Mouse (Mus musculus): ENCODE data around the gene Rbm33. TPM values are rescaled to one million over a fixed set of nuclear protein-coding genes. Genes with fewer than 3 reads are reported as not detected.

Gene Rbm33
- polyA plus RNA-seq, 1 experiment from 2014 or later = 10.5 TPM

DNA sequence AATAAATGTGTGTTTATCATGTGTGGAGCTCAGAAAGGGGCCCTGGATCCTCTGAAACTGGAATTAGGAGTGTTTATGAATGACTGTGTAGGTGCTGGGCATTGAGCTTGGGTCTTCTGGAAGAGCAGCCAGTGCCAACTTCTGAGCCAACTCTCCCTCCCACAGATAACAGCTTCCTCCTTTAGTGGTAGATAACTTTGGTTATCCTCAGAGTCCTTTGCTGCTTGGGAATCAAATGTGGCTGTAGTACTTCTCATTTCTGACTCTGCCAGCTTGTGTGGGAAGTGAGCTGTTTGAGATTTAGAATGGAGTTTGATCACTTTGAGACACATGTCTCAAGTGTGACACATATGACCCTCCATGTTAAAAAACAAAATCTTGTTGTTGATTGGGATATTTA is 38.7 kb downstream of the Rbm33 start:
- H3K9ac ChIP-seq (ENCODE audit: low read depth, low read length) = no peak overlapping the region

DNA sequence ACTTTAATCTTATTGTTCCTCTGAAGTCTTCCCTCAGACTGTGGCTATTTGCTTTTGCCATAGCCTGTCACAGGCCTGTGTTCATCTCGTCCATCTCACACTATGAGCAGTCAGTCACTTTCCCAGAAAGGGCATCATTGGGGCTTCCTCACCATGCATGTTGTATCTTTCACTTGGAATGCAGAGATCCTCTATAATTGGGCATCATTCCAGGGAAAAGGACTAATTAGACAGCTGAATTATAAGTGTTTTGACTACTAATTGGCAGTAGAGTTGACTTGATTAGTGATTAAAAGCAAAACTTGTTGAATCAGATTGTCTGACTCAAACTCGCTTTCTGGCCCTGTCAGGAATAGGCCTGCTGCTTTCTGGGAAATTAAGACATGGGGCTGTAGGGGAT is 43.8 kb downstream of the Rbm33 start:
- Histone ChIP-seq H3K9ac (ENCODE audit: low read depth, low read length) (no peak overlapping the region), H3K4me2 (ENCODE audit: low read length) (no peak overlapping the region), H3K4me1 (ENCODE audit: control insufficient read depth, insufficient read depth, low read depth, low read length) (no peaks in the 10 kb centered on the region), H3K9me3 (ENCODE audit: control insufficient read depth, low read length) (no peaks in the 10 kb centered on the region), H3K36me3 (ENCODE audit: control insufficient read depth, insufficient read depth, low read length) (peaks cover 38% of the 10 kb centered on the region), H3K27me3 (replicated peaks; ENCODE audit: control insufficient read depth, insufficient read depth, low read length) (no peaks in the 10 kb centered on the region), H3K4me3 (ENCODE audit: low read length) (no peak overlapping the region), H3K27ac (ENCODE audit: low read depth, low read length) (no peak overlapping the region)
- ATAC-seq = no peak
- WGBS = 76% methylated on average over 2 of the region's 2 CpGs

More for the DNA sequence above, 38.7 kb downstream of the Rbm33 start:
- no peaks in the 10 kb centered on the region for H3K4me1 ChIP-seq (ENCODE audit: control insufficient read depth, insufficient read depth, low read depth, low read length)
- no peaks in the 10 kb centered on the region for H3K27me3 ChIP-seq (replicated peaks; ENCODE audit: control insufficient read depth, insufficient read depth, low read length)
- no peak overlapping the region for H3K4me2 ChIP-seq (ENCODE audit: low read length)
- H3K4me3 ChIP-seq (ENCODE audit: low read length) = no peak overlapping the region
- H3K9me3 ChIP-seq (ENCODE audit: control insufficient read depth, low read length) = no peaks in the 10 kb centered on the region
- no peak for ATAC-seq
- H3K36me3 ChIP-seq (ENCODE audit: control insufficient read depth, insufficient read depth, low read length) = peaks cover 38% of the 10 kb centered on the region
- no peak overlapping the region for H3K27ac ChIP-seq (ENCODE audit: low read depth, low read length)

DNA sequence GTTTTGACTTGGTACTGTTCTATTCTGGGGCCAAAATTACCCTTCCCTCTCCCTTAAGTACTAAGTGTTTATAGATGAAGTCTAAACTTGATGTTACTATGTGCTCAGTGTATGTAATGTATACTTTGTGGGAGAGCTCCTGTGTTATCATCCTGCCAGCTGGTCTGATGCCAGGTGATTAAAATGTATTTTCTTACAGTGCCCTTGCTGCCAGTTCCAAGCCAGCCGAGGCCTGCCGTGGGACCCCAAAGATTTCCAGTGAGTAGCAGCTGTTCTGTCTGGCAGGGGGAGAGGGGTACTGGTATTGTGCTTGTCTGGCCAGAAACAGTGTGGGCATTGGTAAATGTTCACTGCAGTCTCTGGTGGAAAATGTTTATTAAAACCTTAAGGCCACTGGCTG is 51.1 kb downstream of the Rbm33 start:
- H3K36me3 ChIP-seq (ENCODE audit: control insufficient read depth, insufficient read depth, low read length) = peaks cover 13% of the 10 kb centered on the region
- peak; percentile 77 for ATAC-seq
- no peak overlapping the region for H3K27ac ChIP-seq (ENCODE audit: low read depth, low read length)

DNA sequence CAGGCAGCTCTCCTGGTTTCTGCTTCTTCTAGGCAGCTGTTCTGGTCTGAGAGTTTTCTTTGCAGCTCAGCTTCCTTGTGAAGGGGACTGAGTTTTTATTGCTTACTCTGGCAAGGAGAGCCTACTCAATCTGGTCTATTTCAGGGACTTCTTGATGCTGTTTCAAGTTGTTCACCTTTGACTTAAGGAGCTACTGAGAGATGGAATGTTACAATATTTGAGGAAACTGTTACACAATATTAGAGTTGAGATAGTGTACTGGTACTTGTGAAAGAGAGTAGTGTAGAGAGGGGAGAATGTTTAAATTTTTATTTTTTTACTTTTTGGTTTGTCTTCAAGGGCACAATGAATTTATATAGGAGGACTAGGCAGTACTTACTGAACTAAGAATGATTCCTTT is 53.9 kb downstream of the Rbm33 start:
- ATAC-seq = no peak
- H3K4me2 ChIP-seq (ENCODE audit: low read length) = no peak overlapping the region
- H3K9me3 ChIP-seq (ENCODE audit: control insufficient read depth, low read length) = no peaks in the 10 kb centered on the region
- peaks cover 6% of the 10 kb centered on the region; the same call in 1 of the 2 replicates for H3K36me3 ChIP-seq (ENCODE audit: control insufficient read depth, insufficient read depth, low read length)
- no peak overlapping the region for H3K9ac ChIP-seq (ENCODE audit: low read depth, low read length)
- no peak overlapping the region for H3K27ac ChIP-seq (ENCODE audit: low read depth, low read length)
- H3K4me1 ChIP-seq (ENCODE audit: control insufficient read depth, insufficient read depth, low read depth, low read length) = peaks cover 4% of the 10 kb centered on the region; the same call in 1 of the 2 replicates
- H3K4me3 ChIP-seq (ENCODE audit: low read length) = no peak overlapping the region
- no peaks in the 10 kb centered on the region for H3K27me3 ChIP-seq (replicated peaks; ENCODE audit: control insufficient read depth, insufficient read depth, low read length)

More for the DNA sequence above, 51.1 kb downstream of the Rbm33 start:
- 25% methylated on average over 2 of the region's 2 CpGs for whole genome bisulfite sequencing
- H3K4me2 ChIP-seq (ENCODE audit: low read length) = no peak overlapping the region
- H3K4me3 ChIP-seq (ENCODE audit: low read length) = no peak overlapping the region
- H3K27me3 ChIP-seq (replicated peaks; ENCODE audit: control insufficient read depth, insufficient read depth, low read length) = no peaks in the 10 kb centered on the region
- no peak overlapping the region for H3K9ac ChIP-seq (ENCODE audit: low read depth, low read length)
- no peaks in the 10 kb centered on the region for H3K9me3 ChIP-seq (ENCODE audit: control insufficient read depth, low read length)
- H3K4me1 ChIP-seq (ENCODE audit: control insufficient read depth, insufficient read depth, low read depth, low read length) = no peaks in the 10 kb centered on the region; the same call in 1 of the 2 replicates

DNA sequence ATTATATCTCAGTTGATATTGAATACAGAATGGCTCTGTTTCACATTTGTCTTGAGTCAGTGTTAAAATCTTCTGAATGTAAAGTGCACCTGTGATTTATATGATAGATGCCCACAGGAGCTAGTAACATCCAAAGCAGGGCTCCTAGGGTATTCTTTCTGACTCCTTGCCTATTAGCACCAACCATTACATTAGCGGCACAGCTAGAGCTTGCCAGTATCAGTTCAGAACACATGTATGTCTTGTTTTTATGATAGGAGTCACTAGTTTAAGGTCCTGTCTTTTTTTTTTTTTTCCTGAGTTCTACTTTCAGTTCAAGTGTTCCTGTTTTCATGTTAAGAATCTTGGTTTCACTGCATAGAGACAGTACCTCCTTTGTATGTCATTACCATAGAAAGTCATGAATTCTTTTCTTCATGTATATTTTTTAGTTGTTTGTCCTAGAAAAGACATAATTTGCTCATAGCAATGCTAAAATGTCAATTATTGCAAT is 55.3 kb downstream of the Rbm33 start:
- Histone ChIP-seq H3K36me3 (ENCODE audit: control insufficient read depth, insufficient read depth, low read length) (peaks cover 6% of the 10 kb centered on the region; the same call in 1 of the 2 replicates), H3K9ac (ENCODE audit: low read depth, low read length) (no peak overlapping the region), H3K4me1 (ENCODE audit: control insufficient read depth, insufficient read depth, low read depth, low read length) (peaks cover 4% of the 10 kb centered on the region; the same call in 1 of the 2 replicates), H3K9me3 (ENCODE audit: control insufficient read depth, low read length) (no peaks in the 10 kb centered on the region), H3K27me3 (replicated peaks; ENCODE audit: control insufficient read depth, insufficient read depth, low read length) (no peaks in the 10 kb centered on the region), H3K27ac (ENCODE audit: low read depth, low read length) (no peak overlapping the region), H3K4me3 (ENCODE audit: low read length) (no peak overlapping the region), H3K4me2 (ENCODE audit: low read length) (no peak overlapping the region)
- 86% methylated on average over 1 of the region's 1 CpGs for WGBS
- ATAC-seq = no peak

DNA sequence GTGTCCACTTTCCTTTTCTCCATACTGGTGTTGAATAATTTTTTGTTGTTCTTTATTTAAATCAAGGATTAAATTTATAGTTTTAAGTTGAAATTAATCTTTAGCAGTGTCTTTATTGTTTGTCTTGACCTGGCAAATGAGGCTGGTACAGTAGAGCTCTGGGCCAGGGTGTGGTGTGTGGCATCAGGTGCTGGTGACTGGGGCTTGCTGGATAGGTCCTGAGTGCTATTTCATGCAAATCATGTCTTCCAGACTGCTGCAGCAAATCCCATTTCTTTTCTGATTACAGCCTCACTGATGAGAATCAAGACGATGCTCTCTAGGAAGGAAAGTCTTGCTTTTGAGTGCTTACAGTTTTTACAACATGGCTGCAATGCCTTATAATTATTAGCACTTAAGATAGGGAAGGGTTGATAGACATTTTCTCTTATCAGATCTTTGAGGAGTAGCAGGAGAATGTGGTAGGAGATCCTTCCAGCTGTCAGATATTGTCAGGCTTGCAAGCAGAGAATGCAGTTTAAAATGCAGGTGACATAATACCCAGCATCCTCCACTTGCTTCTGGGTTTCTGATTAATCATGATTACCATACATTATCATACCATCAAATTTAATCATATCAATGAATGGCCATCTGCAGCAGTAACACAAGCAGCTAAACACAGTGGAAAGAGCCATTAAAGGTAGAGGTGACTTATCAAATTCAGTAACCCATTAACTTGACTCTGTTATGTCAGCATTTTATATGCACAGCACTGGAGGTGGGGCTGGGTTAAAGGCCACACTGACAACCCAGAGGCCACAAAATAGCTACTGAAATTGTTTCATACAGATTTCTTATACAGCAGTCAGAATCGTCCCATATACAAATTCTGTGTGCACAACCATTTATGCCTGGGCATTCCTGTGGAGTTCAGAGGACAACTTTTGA is 56.8 kb downstream of the Rbm33 start:
- Histone ChIP-seq H3K4me3 (ENCODE audit: low read length) (no peak overlapping the region), H3K27me3 (replicated peaks; ENCODE audit: control insufficient read depth, insufficient read depth, low read length) (no peaks in the 10 kb centered on the region), H3K4me1 (ENCODE audit: control insufficient read depth, insufficient read depth, low read depth, low read length) (peaks cover 4% of the 10 kb centered on the region; the same call in 1 of the 2 replicates), H3K36me3 (ENCODE audit: control insufficient read depth, insufficient read depth, low read length) (peaks cover 6% of the 10 kb centered on the region; the same call in 1 of the 2 replicates), H3K27ac (ENCODE audit: low read depth, low read length) (no peak overlapping the region), H3K4me2 (ENCODE audit: low read length) (no peak overlapping the region), H3K9ac (ENCODE audit: low read depth, low read length) (no peak overlapping the region), H3K9me3 (ENCODE audit: control insufficient read depth, low read length) (no peaks in the 10 kb centered on the region)
- WGBS = 60% methylated on average over 2 of the region's 2 CpGs
- ATAC-seq = 0 out of 2 replicates have a peak, but pooled peaks have one; percentile 40

DNA sequence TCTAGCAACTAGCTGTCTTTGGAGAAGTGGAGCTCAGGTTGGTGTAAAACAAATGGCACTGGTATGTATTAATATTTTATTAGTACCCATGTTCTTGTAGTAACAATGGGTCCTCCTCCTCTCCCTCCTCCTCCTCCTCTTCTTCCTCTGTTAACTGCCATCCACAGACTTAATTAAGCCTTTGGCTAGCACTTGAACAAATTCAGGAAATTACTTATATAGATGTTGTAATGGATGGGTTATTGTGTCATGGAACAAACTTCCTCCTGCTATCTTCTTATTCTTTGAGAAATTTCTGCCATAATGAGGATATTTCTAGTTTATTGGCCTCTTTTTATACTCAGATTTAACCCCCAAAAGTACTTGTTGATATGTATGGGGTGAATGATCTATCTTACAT is 60.4 kb downstream of the Rbm33 start:
- Histone ChIP-seq H3K9ac (ENCODE audit: low read depth, low read length) (no peak overlapping the region), H3K4me3 (ENCODE audit: low read length) (no peak overlapping the region), H3K9me3 (ENCODE audit: control insufficient read depth, low read length) (no peaks in the 10 kb centered on the region), H3K4me1 (ENCODE audit: control insufficient read depth, insufficient read depth, low read depth, low read length) (peaks cover 4% of the 10 kb centered on the region; the same call in 1 of the 2 replicates), H3K4me2 (ENCODE audit: low read length) (no peak overlapping the region), H3K27ac (ENCODE audit: low read depth, low read length) (no peak overlapping the region), H3K36me3 (ENCODE audit: control insufficient read depth, insufficient read depth, low read length) (no peaks in the 10 kb centered on the region), H3K27me3 (replicated peaks; ENCODE audit: control insufficient read depth, insufficient read depth, low read length) (no peaks in the 10 kb centered on the region)
- ATAC-seq = no peak

DNA sequence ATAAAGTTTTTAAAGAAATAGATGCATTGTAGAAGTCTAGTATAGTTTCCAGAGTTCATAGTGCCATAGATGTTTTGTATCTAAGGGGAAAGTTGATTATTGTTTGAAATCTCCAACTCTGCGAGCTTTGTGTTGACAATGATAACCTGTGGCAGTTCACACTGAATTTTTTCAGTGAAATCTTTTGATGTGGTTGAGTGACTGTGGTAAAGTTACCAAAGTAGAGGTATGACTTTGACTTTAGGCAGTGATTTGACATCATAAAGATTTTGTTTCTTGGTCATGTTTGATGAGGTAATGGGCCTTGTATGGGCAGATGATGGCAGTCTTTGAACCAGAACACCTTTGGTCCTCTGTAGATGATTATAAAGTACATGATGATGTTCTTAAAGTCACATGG is 65.4 kb downstream of the Rbm33 start:
- Histone ChIP-seq H3K27me3 (replicated peaks; ENCODE audit: control insufficient read depth, insufficient read depth, low read length) (no peaks in the 10 kb centered on the region), H3K4me1 (ENCODE audit: control insufficient read depth, insufficient read depth, low read depth, low read length) (no peaks in the 10 kb centered on the region), H3K9ac (ENCODE audit: low read depth, low read length) (no peak overlapping the region), H3K9me3 (ENCODE audit: control insufficient read depth, low read length) (no peaks in the 10 kb centered on the region), H3K4me2 (ENCODE audit: low read length) (no peak overlapping the region), H3K27ac (ENCODE audit: low read depth, low read length) (no peak overlapping the region), H3K36me3 (ENCODE audit: control insufficient read depth, insufficient read depth, low read length) (peaks cover 6% of the 10 kb centered on the region), H3K4me3 (ENCODE audit: low read length) (no peak overlapping the region)
- WGBS = 100% methylated on average over 1 of the region's 1 CpGs
- ATAC-seq = no peak

DNA sequence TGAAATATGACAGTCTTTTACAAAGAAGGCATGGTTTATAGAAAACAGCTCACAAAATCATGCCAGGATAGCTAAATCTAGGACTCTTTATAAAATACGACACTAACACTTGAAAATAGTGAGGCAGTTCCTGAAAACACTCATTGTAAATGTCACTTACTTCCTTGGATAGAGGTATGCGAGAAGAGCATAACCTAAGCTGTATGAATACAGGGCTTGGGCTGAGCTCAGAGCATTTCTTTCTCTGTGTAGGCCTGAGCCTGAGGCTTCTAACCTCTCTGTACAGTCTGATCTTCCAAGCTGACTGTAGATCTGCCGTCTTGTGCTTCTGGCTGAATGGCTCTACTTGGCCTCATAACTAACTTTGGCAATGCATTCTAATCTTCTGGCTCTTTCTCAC is 69.9 kb downstream of the Rbm33 start:
- H3K36me3 ChIP-seq (ENCODE audit: control insufficient read depth, insufficient read depth, low read length) = peaks cover 31% of the 10 kb centered on the region

More for the DNA sequence above, 69.9 kb downstream of the Rbm33 start:
- no peak for ATAC-seq
- H3K27me3 ChIP-seq (replicated peaks; ENCODE audit: control insufficient read depth, insufficient read depth, low read length) = no peaks in the 10 kb centered on the region
- WGBS = 91% methylated on average over 3 of the region's 3 CpGs
- H3K4me1 ChIP-seq (ENCODE audit: control insufficient read depth, insufficient read depth, low read depth, low read length) = no peaks in the 10 kb centered on the region
- no peak overlapping the region for H3K4me3 ChIP-seq (ENCODE audit: low read length)
- no peak overlapping the region for H3K9ac ChIP-seq (ENCODE audit: low read depth, low read length)
- H3K4me2 ChIP-seq (ENCODE audit: low read length) = no peak overlapping the region
- H3K9me3 ChIP-seq (ENCODE audit: control insufficient read depth, low read length) = no peaks in the 10 kb centered on the region
- no peak overlapping the region for H3K27ac ChIP-seq (ENCODE audit: low read depth, low read length)
